Mouse (Mus musculus): Measurements from ENCODE around the gene Rfxap. TPM values are rescaled to one million over a fixed set of nuclear protein-coding genes. Genes with fewer than 3 reads are reported as not detected.

The Rfxap gene
- polyA plus RNA-seq, 1 experiment from 2014 or later, result 22.6 TPM

DNA sequence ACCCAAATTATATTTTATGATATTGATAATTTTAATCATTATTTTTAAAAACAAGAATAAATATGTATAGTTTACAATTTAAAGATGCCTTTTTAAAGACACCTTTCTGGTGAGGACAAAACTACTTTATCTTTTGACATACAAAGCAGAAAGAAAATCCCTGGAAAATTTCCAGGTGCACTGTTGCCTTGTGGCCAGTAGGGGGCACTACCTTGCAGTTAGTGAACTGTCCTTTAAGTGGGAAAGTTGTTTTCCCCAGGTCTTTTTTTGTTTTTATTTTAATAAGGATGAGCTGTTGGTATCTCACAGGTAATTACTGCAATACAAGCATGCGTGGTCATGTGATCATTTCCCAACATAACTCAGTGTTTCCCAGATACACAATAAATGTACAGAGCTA lies 11.8 kb downstream of the Rfxap start:
- Histone ChIP-seq H3K27me3 (replicated peaks) (no peaks in the 10 kb centered on the region), H3K4me3 (no peak overlapping the region), H3K9ac (no peak overlapping the region), H3K4me1 (peaks cover 13% of the 10 kb centered on the region), H3K27ac (replicated peaks) (no peak overlapping the region), H3K36me3 (peaks cover 23% of the 10 kb centered on the region), H3K9me3 (peaks cover 6% of the 10 kb centered on the region; the same call in 1 of the 2 replicates), H3K4me2 (no peak overlapping the region)
- no peak for ATAC-seq (ENCODE audit: extremely low read depth, insufficient number of reproducible peaks, low FRiP score, low TSS enrichment)
- 93% methylated on average over 1 of the region's 1 CpGs for WGBS

DNA sequence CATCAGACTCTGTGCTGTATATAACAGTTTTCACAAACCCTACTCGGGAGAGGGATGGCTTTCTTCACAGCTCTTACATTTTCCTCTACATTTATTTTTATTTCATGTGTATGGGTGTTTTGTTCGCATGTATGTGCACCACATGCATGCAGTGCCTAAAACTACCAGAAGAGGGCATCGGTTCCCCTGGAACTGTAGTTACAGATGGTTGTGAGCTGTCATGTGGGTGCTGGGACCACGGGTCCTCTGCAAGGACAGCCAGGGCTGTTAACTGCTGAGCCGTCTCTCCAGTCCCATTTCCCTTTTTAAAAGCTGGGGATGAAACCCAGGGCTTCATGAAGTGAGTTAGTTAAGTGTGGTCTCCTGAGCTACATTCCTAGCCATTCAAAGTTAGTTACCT lies 12.2 kb downstream of the Rfxap start:
- no peak for ATAC-seq (ENCODE audit: extremely low read depth, insufficient number of reproducible peaks, low FRiP score, low TSS enrichment)
- Histone ChIP-seq H3K4me1 (peaks cover 13% of the 10 kb centered on the region), H3K27me3 (replicated peaks) (no peaks in the 10 kb centered on the region), H3K36me3 (peaks cover 27% of the 10 kb centered on the region), H3K9me3 (peaks cover 6% of the 10 kb centered on the region; the same call in 1 of the 2 replicates), H3K9ac (no peak overlapping the region), H3K27ac (replicated peaks) (no peak overlapping the region), H3K4me2 (no peak overlapping the region), H3K4me3 (no peak overlapping the region)
- WGBS, result 88% methylated on average over 5 of the region's 5 CpGs

DNA sequence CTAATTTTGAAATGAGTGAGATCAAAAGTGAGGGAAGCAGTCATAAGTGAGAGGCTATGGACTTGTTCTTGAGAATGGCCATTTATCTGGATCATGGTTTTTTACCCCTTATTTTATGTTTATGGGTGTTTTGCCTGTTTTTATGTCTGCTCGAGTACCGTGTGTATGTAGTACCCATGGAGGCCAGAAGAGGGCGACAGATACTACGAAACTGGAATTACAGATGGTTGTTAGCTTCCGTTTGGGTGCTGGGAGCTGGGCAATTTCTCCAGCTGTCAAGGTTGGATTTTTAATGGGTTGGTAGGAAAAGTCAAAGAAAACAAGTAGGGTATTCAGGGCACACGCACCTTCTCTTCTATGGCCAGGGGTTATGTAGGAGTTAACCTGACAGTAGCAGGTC lies 13.8 kb downstream of the Rfxap start:
- no peak overlapping the region for H3K27ac ChIP-seq (replicated peaks)
- H3K4me1 ChIP-seq, result peaks cover 13% of the 10 kb centered on the region
- no peaks in the 10 kb centered on the region for H3K27me3 ChIP-seq (replicated peaks)
- WGBS, result 81% methylated on average over 6 of the region's 6 CpGs
- no peak overlapping the region for H3K4me2 ChIP-seq
- no peak overlapping the region for H3K4me3 ChIP-seq
- no peak overlapping the region for H3K9ac ChIP-seq
- H3K36me3 ChIP-seq, result peaks cover 38% of the 10 kb centered on the region
- ATAC-seq (ENCODE audit: extremely low read depth, insufficient number of reproducible peaks, low FRiP score, low TSS enrichment), result no peak
- H3K9me3 ChIP-seq, result peaks cover 6% of the 10 kb centered on the region; the same call in 1 of the 2 replicates

DNA sequence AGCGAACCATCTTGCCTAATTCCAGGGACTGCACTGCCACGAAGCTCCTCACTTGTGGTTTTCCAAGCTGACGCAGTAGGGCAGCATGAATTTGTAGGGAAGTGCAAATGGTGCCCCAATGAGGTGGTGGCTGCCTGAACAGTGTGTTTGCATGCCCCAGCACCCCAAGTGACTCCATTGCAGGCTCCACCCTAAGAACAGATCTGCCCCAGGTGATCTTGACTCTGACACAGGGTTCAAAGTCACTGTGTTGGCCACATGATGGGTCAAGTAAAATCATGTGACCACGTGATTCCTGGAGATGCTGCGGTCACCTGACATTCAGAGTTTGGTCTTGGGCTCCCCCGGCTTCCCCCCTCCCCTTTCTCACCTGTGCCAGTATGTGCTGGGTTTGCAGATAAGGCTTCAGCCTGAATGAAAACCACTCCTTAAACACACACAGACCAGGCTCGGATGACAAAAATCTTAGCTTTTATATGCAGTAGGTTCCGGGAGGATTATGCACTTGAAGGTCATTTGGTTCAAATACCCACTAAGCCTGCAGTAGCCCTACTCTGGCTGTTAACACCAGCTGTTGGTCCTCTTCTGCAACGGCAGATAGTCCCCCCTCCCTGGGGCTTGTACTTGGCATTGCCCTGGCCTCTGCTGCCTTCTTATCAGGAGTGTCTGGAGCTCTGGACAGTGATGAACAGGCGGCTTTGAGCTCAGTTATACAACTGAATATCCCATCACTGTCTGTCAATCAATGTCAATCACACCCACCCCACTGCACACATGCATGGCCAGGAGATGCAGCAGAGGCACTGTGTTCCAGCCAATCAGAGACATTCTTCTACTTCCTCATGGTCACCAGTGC lies 15.5 kb downstream of the Rfxap start:
- H3K9me3 ChIP-seq, result peaks cover 6% of the 10 kb centered on the region; the same call in 1 of the 2 replicates
- no peak overlapping the region for H3K4me3 ChIP-seq
- WGBS, result 54% methylated on average over 10 of the region's 10 CpGs
- H3K4me2 ChIP-seq, result no peak overlapping the region
- ATAC-seq (ENCODE audit: extremely low read depth, insufficient number of reproducible peaks, low FRiP score, low TSS enrichment), result 0 out of 2 replicates have a peak, but pooled peaks have one; percentile 22
- no peak overlapping the region for H3K9ac ChIP-seq
- no peaks in the 10 kb centered on the region for H3K27me3 ChIP-seq (replicated peaks)
- peaks cover 50% of the 10 kb centered on the region for H3K36me3 ChIP-seq
- H3K27ac ChIP-seq (replicated peaks), result no peak overlapping the region
- peaks cover 13% of the 10 kb centered on the region for H3K4me1 ChIP-seq

DNA sequence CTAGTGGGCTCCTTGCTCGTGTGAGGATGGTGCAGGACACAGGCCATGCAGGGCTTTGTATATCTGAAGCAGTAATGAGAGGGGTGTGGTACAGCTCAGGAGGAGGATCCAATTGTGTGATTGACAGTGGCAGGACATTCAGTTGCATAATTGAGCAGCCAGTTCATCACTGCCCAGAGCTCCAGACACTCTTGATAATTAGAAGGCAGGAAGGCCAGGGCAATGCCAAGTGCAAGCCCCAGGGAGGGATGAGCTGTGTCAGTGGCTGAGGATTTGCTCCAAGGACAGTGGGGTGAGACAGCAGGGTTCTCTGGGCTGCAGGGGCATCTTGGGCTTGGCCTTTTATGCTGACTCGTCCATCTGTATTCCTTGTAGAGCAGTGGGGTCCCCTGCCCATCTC lies 17.0 kb downstream of the Rfxap start:
- WGBS, result 53% methylated on average over 2 of the region's 2 CpGs

DNA sequence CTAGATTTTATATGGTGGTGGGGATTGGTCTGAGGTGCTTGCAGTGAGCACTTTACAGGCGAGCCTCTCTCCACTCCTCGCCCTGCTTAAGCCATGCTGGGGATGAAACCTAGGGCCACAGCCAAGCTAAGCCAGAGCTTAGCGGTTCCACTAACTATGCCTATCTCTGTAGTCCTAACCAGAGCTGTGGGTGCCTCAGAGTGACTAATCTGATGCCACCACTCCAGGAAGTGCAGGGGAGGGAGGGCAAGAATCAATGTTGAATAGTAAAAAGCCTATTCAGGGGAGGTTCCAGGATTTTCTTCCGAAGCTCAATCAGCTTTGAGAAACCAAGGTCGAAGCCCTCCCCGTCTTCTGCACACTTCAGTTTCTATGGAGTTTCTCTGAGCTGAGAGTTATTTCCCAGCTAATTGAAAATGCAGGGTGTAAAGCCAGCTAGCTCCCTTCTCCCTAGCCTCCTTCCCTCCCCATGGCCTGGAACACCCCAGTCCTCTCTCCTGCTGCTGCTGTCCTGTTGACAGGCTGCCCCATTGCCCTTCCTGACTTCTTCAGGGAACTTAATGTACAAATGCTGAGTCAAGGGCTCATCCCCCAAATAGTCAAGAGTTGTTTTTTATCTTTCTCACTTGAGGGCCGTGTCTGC lies 31.5 kb downstream of the Rfxap start:
- ATAC-seq (ENCODE audit: extremely low read depth, insufficient number of reproducible peaks, low FRiP score, low TSS enrichment), result no peak
- Histone ChIP-seq H3K9ac (no peak overlapping the region), H3K4me1 (peaks cover 9% of the 10 kb centered on the region), H3K4me2 (no peak overlapping the region), H3K4me3 (no peak overlapping the region), H3K27ac (replicated peaks) (no peak overlapping the region), H3K36me3 (peaks cover 9% of the 10 kb centered on the region), H3K9me3 (peaks cover 4% of the 10 kb centered on the region), H3K27me3 (replicated peaks) (no peaks in the 10 kb centered on the region)
- 55% methylated on average over 7 of the region's 7 CpGs for WGBS

More for the DNA sequence above, 17.0 kb downstream of the Rfxap start:
- no peak overlapping the region for H3K27ac ChIP-seq (replicated peaks)
- H3K4me1 ChIP-seq, result peaks cover 13% of the 10 kb centered on the region
- H3K27me3 ChIP-seq (replicated peaks), result no peaks in the 10 kb centered on the region
- H3K4me3 ChIP-seq, result no peak overlapping the region
- peaks cover 6% of the 10 kb centered on the region; the same call in 1 of the 2 replicates for H3K9me3 ChIP-seq
- H3K36me3 ChIP-seq, result peaks cover 64% of the 10 kb centered on the region
- no peak overlapping the region for H3K9ac ChIP-seq
- H3K4me2 ChIP-seq, result no peak overlapping the region
- no peak for ATAC-seq (ENCODE audit: extremely low read depth, insufficient number of reproducible peaks, low FRiP score, low TSS enrichment)

DNA sequence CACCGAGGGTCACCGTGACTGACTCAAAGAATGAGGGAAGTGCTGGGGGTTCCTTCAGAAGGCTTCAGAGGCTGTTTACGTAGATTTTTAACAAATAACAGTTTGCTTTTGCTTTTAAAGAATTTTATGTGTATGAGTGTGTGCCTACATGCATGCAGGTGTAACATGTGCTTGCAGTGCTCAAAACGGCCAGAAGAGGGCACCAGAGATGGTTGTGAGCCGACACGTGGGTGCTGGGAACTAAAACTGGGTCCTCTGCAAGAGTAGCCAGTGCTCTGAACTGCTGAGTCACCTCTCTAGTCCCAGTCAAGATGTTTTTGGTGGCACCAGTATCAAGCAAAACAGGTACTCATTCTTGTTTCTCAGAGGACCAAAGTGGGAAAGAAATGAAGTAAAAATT lies 34.0 kb downstream of the Rfxap start:
- Histone ChIP-seq H3K9ac (no peak overlapping the region), H3K36me3 (peaks cover 4% of the 10 kb centered on the region; the same call in 1 of the 2 replicates), H3K4me2 (no peak overlapping the region), H3K9me3 (peaks cover 3% of the 10 kb centered on the region; the same call in 1 of the 2 replicates), H3K4me1 (peaks cover 9% of the 10 kb centered on the region), H3K27ac (replicated peaks) (no peak overlapping the region), H3K27me3 (replicated peaks) (no peaks in the 10 kb centered on the region), H3K4me3 (no peak overlapping the region)
- ATAC-seq (ENCODE audit: extremely low read depth, insufficient number of reproducible peaks, low FRiP score, low TSS enrichment), result no peak
- WGBS, result 80% methylated on average over 6 of the region's 6 CpGs

DNA sequence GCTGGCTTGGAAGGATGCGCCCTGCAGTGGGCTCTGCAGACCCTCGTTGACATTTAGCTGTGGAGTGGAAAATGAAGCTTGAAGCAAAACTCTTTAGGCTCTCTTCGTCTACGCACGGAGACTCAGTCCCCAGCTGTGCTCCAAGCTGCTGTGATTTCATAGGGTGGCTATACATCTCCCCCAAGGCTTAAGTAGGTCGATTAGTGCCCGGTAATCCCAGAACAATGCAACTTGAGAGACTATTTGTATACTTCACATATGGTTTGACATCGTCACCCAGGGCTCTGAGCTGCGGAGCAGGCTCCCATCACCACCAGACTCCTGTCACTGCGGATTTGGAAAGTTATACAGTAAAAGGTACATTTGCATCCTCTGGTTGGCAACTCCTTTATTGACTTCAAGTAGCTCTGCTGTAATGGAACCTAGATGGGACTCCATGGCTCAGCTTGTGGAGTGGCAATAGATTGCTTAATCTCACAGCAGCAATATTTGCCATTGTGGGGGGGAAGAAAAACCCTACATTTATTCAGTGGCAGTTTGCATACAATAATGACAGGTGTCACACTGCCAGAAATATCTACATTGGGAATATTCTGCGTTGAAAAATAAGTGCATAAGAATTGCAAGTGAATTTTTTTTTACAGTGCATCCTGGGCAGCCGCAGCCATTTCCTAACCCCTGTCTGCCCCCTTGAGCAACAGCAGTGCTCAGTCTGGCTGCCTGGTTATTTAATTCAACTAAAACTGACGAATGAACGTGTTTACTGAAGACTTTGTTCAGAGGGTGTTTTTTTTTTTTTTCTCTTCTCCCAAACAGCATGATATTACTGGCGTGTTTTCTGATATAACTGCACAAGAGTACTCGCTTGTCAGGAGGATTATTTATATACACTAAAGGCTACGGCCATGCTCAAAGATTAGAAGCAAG lies 38.0 kb downstream of the Rfxap start:
- Histone ChIP-seq H3K36me3 (peaks cover 4% of the 10 kb centered on the region; the same call in 1 of the 2 replicates), H3K9me3 (peaks cover 3% of the 10 kb centered on the region; the same call in 1 of the 2 replicates), H3K4me3 (no peak overlapping the region), H3K4me1 (no peaks in the 10 kb centered on the region), H3K9ac (no peak overlapping the region), H3K4me2 (no peak overlapping the region), H3K27ac (replicated peaks) (no peak overlapping the region), H3K27me3 (replicated peaks) (no peaks in the 10 kb centered on the region)
- ATAC-seq (ENCODE audit: extremely low read depth, insufficient number of reproducible peaks, low FRiP score, low TSS enrichment), result no peak
- 74% methylated on average over 17 of the region's 17 CpGs for WGBS

DNA sequence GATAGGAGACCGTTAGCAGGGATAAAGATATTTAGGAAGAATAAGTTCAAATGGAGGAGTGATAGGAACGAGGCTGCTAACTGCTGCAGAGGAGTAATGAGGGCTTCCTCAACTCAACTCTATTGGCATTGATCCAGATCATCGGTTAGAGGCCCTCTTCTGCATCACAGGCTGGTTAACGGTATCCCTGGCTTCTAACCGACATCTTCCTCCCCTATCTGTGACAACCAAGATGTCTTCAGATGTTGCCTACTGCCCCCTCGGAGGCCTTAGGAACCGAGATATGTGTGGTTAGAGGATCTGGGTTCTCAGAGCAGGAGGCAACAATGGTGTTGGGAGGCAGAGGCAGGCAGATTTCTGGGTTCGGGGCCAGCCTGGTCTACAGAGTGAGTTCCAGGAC lies 39.0 kb downstream of the Rfxap start:
- Histone ChIP-seq H3K36me3 (peaks cover 3% of the 10 kb centered on the region; the same call in 1 of the 2 replicates), H3K9me3 (peaks cover under 1% of the 10 kb centered on the region; the same call in 1 of the 2 replicates), H3K27me3 (replicated peaks) (no peaks in the 10 kb centered on the region), H3K4me3 (no peak overlapping the region), H3K4me1 (0 out of 2 replicates have a peak, but pooled peaks cover 5% of the 10 kb centered on the region), H3K9ac (no peak overlapping the region), H3K27ac (replicated peaks) (no peak overlapping the region), H3K4me2 (no peak overlapping the region)
- WGBS, result 72% methylated on average over 8 of the region's 8 CpGs
- no peak for ATAC-seq (ENCODE audit: extremely low read depth, insufficient number of reproducible peaks, low FRiP score, low TSS enrichment)

DNA sequence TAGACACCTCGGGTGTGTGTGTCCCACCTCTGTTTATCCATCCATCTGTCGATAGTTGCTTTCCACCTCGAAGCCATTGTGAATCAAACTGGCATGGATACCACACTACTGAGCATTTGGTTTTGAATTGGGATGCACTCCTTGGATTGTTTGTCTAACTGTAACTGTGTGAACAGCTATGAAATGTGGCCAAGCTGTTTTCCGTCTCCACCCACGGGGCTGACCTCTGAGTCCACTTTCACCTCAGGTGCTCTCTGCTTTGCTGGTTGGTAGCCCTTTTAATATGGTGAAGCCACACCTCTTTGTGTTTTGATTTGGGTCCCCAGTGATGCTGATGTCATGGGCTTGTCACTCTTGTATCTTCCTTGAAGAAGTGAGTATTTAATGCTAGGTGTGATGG lies 40.8 kb downstream of the Rfxap start:
- H3K36me3 ChIP-seq, result no peaks in the 10 kb centered on the region
- H3K4me3 ChIP-seq, result no peak overlapping the region
- WGBS, result 73% methylated on average over 5 of the region's 5 CpGs
- H3K27ac ChIP-seq (replicated peaks), result no peak overlapping the region
- H3K27me3 ChIP-seq (replicated peaks), result no peaks in the 10 kb centered on the region
- no peak overlapping the region for H3K9ac ChIP-seq
- H3K9me3 ChIP-seq, result no peaks in the 10 kb centered on the region
- 0 out of 2 replicates have a peak, but pooled peaks cover 5% of the 10 kb centered on the region for H3K4me1 ChIP-seq
- H3K4me2 ChIP-seq, result no peak overlapping the region
- ATAC-seq (ENCODE audit: extremely low read depth, insufficient number of reproducible peaks, low FRiP score, low TSS enrichment), result no peak

DNA sequence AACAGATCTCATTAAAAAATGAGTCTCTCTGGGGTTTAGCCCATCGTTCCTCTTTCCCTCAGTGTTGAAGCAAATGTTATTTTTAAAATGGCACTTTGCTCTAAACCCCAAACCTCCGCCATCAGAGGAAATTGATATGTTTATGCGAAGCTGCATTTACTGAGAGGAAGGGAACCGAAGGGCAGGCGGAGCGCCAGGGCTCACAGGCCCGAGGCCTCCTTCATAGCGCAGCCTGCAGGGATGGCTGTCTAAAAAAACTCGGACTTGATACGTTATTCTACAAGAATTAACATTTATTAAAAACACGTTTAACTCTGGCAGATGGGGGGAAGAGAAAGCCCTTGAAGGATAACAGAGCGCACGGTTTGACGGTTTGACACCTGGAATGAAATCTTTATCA lies 41.6 kb downstream of the Rfxap start:
- Histone ChIP-seq H3K4me2 (no peak overlapping the region), H3K36me3 (no peaks in the 10 kb centered on the region), H3K9me3 (no peaks in the 10 kb centered on the region), H3K4me3 (no peak overlapping the region), H3K27me3 (replicated peaks) (no peaks in the 10 kb centered on the region), H3K9ac (no peak overlapping the region), H3K27ac (replicated peaks) (no peak overlapping the region), H3K4me1 (0 out of 2 replicates have a peak, but pooled peaks cover 7% of the 10 kb centered on the region)
- ATAC-seq (ENCODE audit: extremely low read depth, insufficient number of reproducible peaks, low FRiP score, low TSS enrichment), result no peak
- 67% methylated on average over 14 of the region's 14 CpGs for WGBS
